Mouse (Mus musculus) intestine, embryonic 16.5 days (tissue): ENCODE measurements around the gene Gpr183. TPM values are rescaled to one million over a fixed set of nuclear protein-coding genes. Genes with fewer than 3 reads are reported as not detected.

Experiments
- ATAC-seq: fragments of 200-750 bp; cut with Nextera tagmentation; 2 replicates; pipeline ENCODE4 v1.8.0; 2017; ENCODE audit warnings: moderate TSS enrichment, moderate library complexity
- H3K27ac ChIP-seq: fragments of 300-500 bp; sonication (generic); 2 replicates; pipeline ENCODE4 v1.5.1; 2014; ENCODE audit warnings: mild to moderate bottlenecking, low read length
- H3K27me3 ChIP-seq: fragments of 300-500 bp; sonication (generic); replicated peaks from 2 replicates; pipeline ENCODE4 v1.6.1; 2014; ENCODE audit warnings: low read length, control low read depth, mixed read lengths; ENCODE audit not compliant: control insufficient read depth, insufficient read depth
- H3K36me3 ChIP-seq: fragments of 300-500 bp; sonication (generic); 2 replicates; pipeline ENCODE4 v1.6.1; 2014; ENCODE audit warnings: low read length, control low read depth; ENCODE audit not compliant: control insufficient read depth, insufficient read depth
- H3K4me1 ChIP-seq: fragments of 300-500 bp; sonication (generic); 2 replicates; pipeline ENCODE4 v1.6.1; 2014; ENCODE audit warnings: low read length, control low read depth, mixed read lengths; ENCODE audit not compliant: control insufficient read depth, insufficient read depth
- H3K4me2 ChIP-seq: fragments of 300-500 bp; sonication (generic); 2 replicates; pipeline ENCODE4 v1.6.1; 2014; ENCODE audit warnings: low read depth, low read length, control low read depth
- H3K4me3 ChIP-seq: fragments of 300-500 bp; sonication (generic); 2 replicates; pipeline ENCODE4 v1.5.1; 2014; ENCODE audit warnings: mild to moderate bottlenecking, low read length
- H3K9ac ChIP-seq: fragments of 300-500 bp; sonication (generic); 2 replicates; pipeline ENCODE4 v1.6.1; 2014; ENCODE audit warnings: low read depth, low read length
- H3K9me3 ChIP-seq: fragments of 300-500 bp; sonication (generic); 2 replicates; pipeline ENCODE4 v1.6.1; 2016; ENCODE audit warnings: low read length, control low read depth; ENCODE audit not compliant: control insufficient read depth
- WGBS: fragments of 180-500 bp; shearing (Covaris S2); extraction: QIAGEN DNeasy Blood & Tissue Kit; methylation state at CpG from one replicate; pipeline ENCODE4 v1.1.7; 2014; 5-methylcytosine and 5-hydroxymethylcytosine counted together
- polyA plus RNA-seq: library from polyadenylated mRNA; unstranded; fragments of >200 nt; fragmentation: Nextera tagmentation; extraction: Ambion mirVana; gene quantifications from 2 replicates; pipeline ENCODE4 v1.2.1, GENCODE M21; 2015

Gpr183 gene
- polyA plus RNA-seq, 1 experiment from 2014 or later: 4.1 TPM

GRCm38 (mm10) chr14:122000346-122001105 is 35.5 kb upstream of the Gpr183 start:
- H3K4me2 ChIP-seq: no peak overlapping the region
- H3K27ac ChIP-seq: no peak overlapping the region
- H3K4me1 ChIP-seq: no peaks in the 10 kb centered on the region
- 93% methylated on average over 17 of the region's 17 CpGs for WGBS
- no peaks in the 10 kb centered on the region for H3K9me3 ChIP-seq
- H3K27me3 ChIP-seq: no peaks in the 10 kb centered on the region
- no peak for ATAC-seq
- 0 out of 2 replicates have a peak, but pooled peaks cover 3% of the 10 kb centered on the region for H3K36me3 ChIP-seq
- H3K9ac ChIP-seq: no peak overlapping the region
- no peak overlapping the region for H3K4me3 ChIP-seq

DNA sequence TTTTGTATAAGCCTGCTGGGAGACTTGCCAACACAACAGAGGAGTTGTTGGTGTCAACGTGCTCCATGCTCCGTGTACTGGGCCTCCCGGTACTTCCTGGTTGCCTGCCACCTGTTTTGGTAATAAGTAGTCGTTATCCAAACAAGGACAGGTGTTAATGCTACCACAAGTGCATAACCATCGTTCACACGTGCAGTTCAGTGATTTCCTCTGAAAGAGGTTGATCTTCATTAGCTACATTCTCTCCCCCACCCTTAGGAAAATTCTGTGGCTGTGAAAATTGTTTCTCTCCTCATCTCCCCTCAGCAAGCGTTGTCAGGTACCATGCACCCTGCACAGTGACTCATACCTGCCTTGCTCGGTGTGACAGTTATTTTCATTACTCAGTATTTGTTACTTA is 34.5 kb upstream of the Gpr183 start:
- Histone ChIP-seq H3K27me3 (no peaks in the 10 kb centered on the region), H3K27ac (no peak overlapping the region), H3K36me3 (0 out of 2 replicates have a peak, but pooled peaks cover 3% of the 10 kb centered on the region), H3K9ac (no peak overlapping the region), H3K4me1 (no peaks in the 10 kb centered on the region), H3K9me3 (no peaks in the 10 kb centered on the region), H3K4me3 (no peak overlapping the region), H3K4me2 (no peak overlapping the region)
- 69% methylated on average over 8 of the region's 8 CpGs for WGBS
- ATAC-seq: peak; percentile 57

DNA sequence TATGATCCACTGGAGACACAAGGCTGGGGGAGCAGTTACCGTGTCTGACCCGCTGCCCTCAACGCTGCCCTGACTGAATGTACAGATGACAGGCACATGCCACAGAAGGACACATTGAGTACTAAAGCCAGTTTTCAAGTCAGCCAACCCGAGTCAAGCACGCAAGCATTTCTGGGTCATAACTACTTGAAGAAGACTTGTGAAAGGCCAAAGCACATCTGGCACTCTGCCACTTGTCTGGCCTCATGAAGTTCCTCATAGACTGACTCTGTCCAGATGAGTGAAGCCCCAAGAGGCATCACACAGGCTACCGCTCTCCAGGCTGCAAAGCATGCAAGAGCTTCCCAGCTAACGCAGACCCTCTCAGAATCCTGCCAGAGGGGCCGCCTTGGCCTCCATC is 31.8 kb upstream of the Gpr183 start:
- Histone ChIP-seq H3K27me3 (no peaks in the 10 kb centered on the region), H3K4me1 (no peaks in the 10 kb centered on the region), H3K36me3 (peaks cover 3% of the 10 kb centered on the region; the same call in 1 of the 2 replicates), H3K4me2 (no peak overlapping the region), H3K9me3 (no peaks in the 10 kb centered on the region), H3K4me3 (no peak overlapping the region), H3K9ac (no peak overlapping the region), H3K27ac (no peak overlapping the region)
- whole genome bisulfite sequencing: 84% methylated on average over 8 of the region's 8 CpGs
- no peak for ATAC-seq

- Histone ChIP-seq H3K4me3 (no peak overlapping the region), H3K4me2 (no peak overlapping the region), H3K9ac (no peak overlapping the region), H3K36me3 (peaks cover 3% of the 10 kb centered on the region; the same call in 1 of the 2 replicates), H3K27ac (no peak overlapping the region), H3K4me1 (no peaks in the 10 kb centered on the region), H3K9me3 (no peaks in the 10 kb centered on the region), H3K27me3 (no peaks in the 10 kb centered on the region)
- WGBS: 88% methylated on average over 1 of the region's 1 CpGs
- ATAC-seq: no peak
Measured at GRCm38 (mm10) chr14:121995557-121995870, 30.5 kb upstream of the Gpr183 start.

GRCm38 (mm10) chr14:121994846-121995556 is 30.0 kb upstream of the Gpr183 start:
- Histone ChIP-seq H3K36me3 (peaks cover 3% of the 10 kb centered on the region; the same call in 1 of the 2 replicates), H3K27me3 (no peaks in the 10 kb centered on the region), H3K4me1 (no peaks in the 10 kb centered on the region), H3K9me3 (no peaks in the 10 kb centered on the region), H3K4me2 (no peak overlapping the region), H3K9ac (no peak overlapping the region), H3K27ac (no peak overlapping the region), H3K4me3 (no peak overlapping the region)
- ATAC-seq: no peak
- 92% methylated on average over 7 of the region's 7 CpGs for WGBS

DNA sequence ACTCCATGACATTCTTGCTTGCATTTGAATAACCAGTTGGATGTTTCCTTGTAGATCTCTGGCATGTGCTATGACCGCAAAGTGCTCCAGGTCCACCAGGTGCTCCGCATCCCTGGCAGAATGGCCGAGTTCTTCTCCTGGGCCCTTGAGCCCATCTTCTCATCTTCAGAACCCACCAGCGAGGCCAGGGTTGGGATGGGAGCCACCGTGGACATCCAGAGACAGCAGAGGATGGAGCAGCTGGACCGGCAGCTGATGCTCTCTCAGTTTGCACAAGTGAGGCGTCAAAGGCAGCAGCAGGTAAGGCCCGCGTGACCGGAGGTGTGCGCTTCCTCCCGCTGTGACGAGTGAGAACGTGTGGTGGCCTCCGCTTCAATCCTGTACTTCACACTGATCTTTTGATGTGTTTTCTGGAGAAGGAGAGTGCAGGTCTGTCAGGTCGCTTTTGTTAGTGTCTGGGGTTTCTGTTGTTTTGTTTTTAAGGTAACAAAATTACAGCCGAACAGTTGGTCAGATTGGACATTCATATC is 29.2 kb upstream of the Gpr183 start:
- no peaks in the 10 kb centered on the region for H3K4me1 ChIP-seq
- no peak overlapping the region for H3K4me3 ChIP-seq
- H3K27me3 ChIP-seq: no peaks in the 10 kb centered on the region
- H3K27ac ChIP-seq: no peak overlapping the region
- 92% methylated on average over 17 of the region's 17 CpGs for WGBS
- no peak overlapping the region for H3K9ac ChIP-seq
- ATAC-seq: no peak
- no peak overlapping the region for H3K4me2 ChIP-seq
- peaks cover 3% of the 10 kb centered on the region; the same call in 1 of the 2 replicates for H3K36me3 ChIP-seq
- no peaks in the 10 kb centered on the region for H3K9me3 ChIP-seq

DNA sequence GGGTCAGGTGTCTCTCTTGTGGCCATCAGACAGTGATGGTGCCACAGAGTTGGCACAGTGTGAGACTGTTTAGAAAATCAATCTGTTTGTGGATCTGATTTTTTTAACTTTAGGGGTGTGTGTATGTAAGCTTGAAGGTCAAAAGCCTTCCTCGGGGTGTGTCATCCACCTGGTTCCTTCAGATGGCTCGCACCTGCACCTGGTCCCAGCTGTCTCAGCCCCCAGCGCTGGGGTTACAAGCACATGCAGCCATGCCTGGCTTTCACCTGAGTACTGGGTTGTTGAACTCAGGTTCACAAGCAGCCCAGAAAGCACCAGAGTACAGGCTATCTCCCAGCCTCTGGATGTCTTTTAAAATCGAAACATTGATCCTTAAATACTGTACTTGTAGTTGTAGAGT is 28.6 kb upstream of the Gpr183 start:
- H3K4me3 ChIP-seq: no peak overlapping the region
- H3K27me3 ChIP-seq: no peaks in the 10 kb centered on the region
- peaks cover 3% of the 10 kb centered on the region; the same call in 1 of the 2 replicates for H3K36me3 ChIP-seq
- peak; percentile 21; the same call in 1 of the 2 replicates for ATAC-seq
- no peak overlapping the region for H3K9ac ChIP-seq
- WGBS: 78% methylated on average over 4 of the region's 4 CpGs
- no peak overlapping the region for H3K4me2 ChIP-seq
- no peaks in the 10 kb centered on the region for H3K9me3 ChIP-seq
- H3K4me1 ChIP-seq: no peaks in the 10 kb centered on the region
- H3K27ac ChIP-seq: no peak overlapping the region

- Histone ChIP-seq H3K4me2 (no peak overlapping the region), H3K36me3 (no peaks in the 10 kb centered on the region; the same call in 1 of the 2 replicates), H3K27me3 (no peaks in the 10 kb centered on the region), H3K9ac (no peak overlapping the region), H3K4me3 (no peak overlapping the region), H3K4me1 (no peaks in the 10 kb centered on the region), H3K27ac (no peak overlapping the region), H3K9me3 (no peaks in the 10 kb centered on the region)
- WGBS: 88% methylated on average over 13 of the region's 13 CpGs
- no peak for ATAC-seq
Measured at GRCm38 (mm10) chr14:121992395-121993280, 27.6 kb upstream of the Gpr183 start.

GRCm38 (mm10) chr14:121991921-121992320 is 26.9 kb upstream of the Gpr183 start:
- Histone ChIP-seq H3K27ac (no peak overlapping the region), H3K4me1 (no peaks in the 10 kb centered on the region), H3K9ac (no peak overlapping the region), H3K4me3 (no peak overlapping the region), H3K9me3 (no peaks in the 10 kb centered on the region), H3K4me2 (no peak overlapping the region), H3K27me3 (no peaks in the 10 kb centered on the region), H3K36me3 (no peaks in the 10 kb centered on the region; the same call in 1 of the 2 replicates)
- no peak for ATAC-seq
